Mouse (Mus musculus): Measurements from ENCODE around the gene Etnk1. TPM values are rescaled to one million over a fixed set of nuclear protein-coding genes. Genes with fewer than 3 reads are reported as not detected.

The Etnk1 gene
- polyA plus RNA-seq, 1 experiment from 2014 or later: 17.5 TPM

- H3K36me3 ChIP-seq: no peaks in the 10 kb centered on the region
- 70% methylated on average over 9 of the region's 9 CpGs for WGBS (ENCODE audit: insufficient replicate concordance)
- peaks cover 31% of the 10 kb centered on the region for H3K4me1 ChIP-seq
- no peaks in the 10 kb centered on the region for H3K9me3 ChIP-seq (replicated peaks)
- ATAC-seq: peak; percentile 52
- no peaks in the 10 kb centered on the region for H3K27me3 ChIP-seq (replicated peaks)
- peak overlapping the region; percentile 40; the same call in 1 of the 2 replicates for H3K27ac ChIP-seq
- no peak overlapping the region for H3K4me3 ChIP-seq
- H3K9ac ChIP-seq: no peak overlapping the region
- H3K4me2 ChIP-seq: no peak overlapping the region
Observed at GRCm38 (mm10) chr6:143152321-143152827, 14.6 kb upstream of the Etnk1 start.

- Histone ChIP-seq H3K9ac (no peak overlapping the region), H3K27me3 (replicated peaks) (no peaks in the 10 kb centered on the region), H3K36me3 (no peaks in the 10 kb centered on the region), H3K4me1 (peaks cover 31% of the 10 kb centered on the region), H3K27ac (no peak overlapping the region), H3K4me3 (no peak overlapping the region), H3K9me3 (replicated peaks) (no peaks in the 10 kb centered on the region), H3K4me2 (no peak overlapping the region)
- no peak for ATAC-seq
- WGBS (ENCODE audit: insufficient replicate concordance): 50% methylated on average over 2 of the region's 2 CpGs
Observed at GRCm38 (mm10) chr6:143153160-143153559, 13.9 kb upstream of the Etnk1 start.

GRCm38 (mm10) chr6:143153751-143154494 is 13.1 kb upstream of the Etnk1 start:
- H3K9ac ChIP-seq: no peak overlapping the region
- H3K4me3 ChIP-seq: no peak overlapping the region
- no peaks in the 10 kb centered on the region for H3K27me3 ChIP-seq (replicated peaks)
- peaks cover 29% of the 10 kb centered on the region for H3K4me1 ChIP-seq
- no peaks in the 10 kb centered on the region for H3K9me3 ChIP-seq (replicated peaks)
- H3K36me3 ChIP-seq: no peaks in the 10 kb centered on the region
- H3K27ac ChIP-seq: no peak overlapping the region
- peak; percentile 11; the same call in 1 of the 2 replicates for ATAC-seq
- 60% methylated on average over 10 of the region's 10 CpGs for WGBS (ENCODE audit: insufficient replicate concordance)
- H3K4me2 ChIP-seq: no peak overlapping the region

GRCm38 (mm10) chr6:143154885-143155284 is 12.1 kb upstream of the Etnk1 start:
- H3K9ac ChIP-seq: no peak overlapping the region
- 73% methylated on average over 13 of the region's 13 CpGs for WGBS (ENCODE audit: insufficient replicate concordance)
- no peaks in the 10 kb centered on the region for H3K9me3 ChIP-seq (replicated peaks)
- no peak overlapping the region for H3K4me2 ChIP-seq
- no peak overlapping the region for H3K27ac ChIP-seq
- ATAC-seq: no peak
- H3K4me3 ChIP-seq: no peak overlapping the region
- no peaks in the 10 kb centered on the region for H3K27me3 ChIP-seq (replicated peaks)
- H3K36me3 ChIP-seq: no peaks in the 10 kb centered on the region
- peaks cover 24% of the 10 kb centered on the region for H3K4me1 ChIP-seq

DNA sequence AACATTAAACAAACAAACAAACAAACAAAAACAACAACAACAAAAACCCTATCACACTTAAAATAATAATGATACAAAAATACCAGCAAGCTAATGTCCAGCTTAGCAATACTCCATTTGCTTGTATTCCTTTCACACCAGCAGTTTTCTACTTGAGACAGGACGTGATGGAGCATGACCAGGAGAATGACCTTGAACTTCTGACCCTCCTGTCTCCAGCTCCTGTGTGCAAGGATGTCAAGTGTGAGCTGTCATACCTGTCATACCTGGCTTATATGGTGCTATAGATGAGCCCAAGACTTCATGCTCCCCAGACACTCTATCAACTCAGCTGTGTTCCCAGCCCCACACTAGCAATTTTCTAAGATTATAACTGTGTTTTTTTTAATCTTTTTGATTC is 11.0 kb upstream of the Etnk1 start:
- WGBS (ENCODE audit: insufficient replicate concordance): 63% methylated on average over 1 of the region's 1 CpGs
- peaks cover 16% of the 10 kb centered on the region; the same call in 1 of the 2 replicates for H3K4me1 ChIP-seq
- H3K27ac ChIP-seq: no peak overlapping the region
- H3K9ac ChIP-seq: no peak overlapping the region
- no peak overlapping the region for H3K4me2 ChIP-seq
- H3K27me3 ChIP-seq (replicated peaks): no peaks in the 10 kb centered on the region
- ATAC-seq: no peak
- no peaks in the 10 kb centered on the region for H3K9me3 ChIP-seq (replicated peaks)
- H3K4me3 ChIP-seq: no peak overlapping the region
- H3K36me3 ChIP-seq: no peaks in the 10 kb centered on the region

DNA sequence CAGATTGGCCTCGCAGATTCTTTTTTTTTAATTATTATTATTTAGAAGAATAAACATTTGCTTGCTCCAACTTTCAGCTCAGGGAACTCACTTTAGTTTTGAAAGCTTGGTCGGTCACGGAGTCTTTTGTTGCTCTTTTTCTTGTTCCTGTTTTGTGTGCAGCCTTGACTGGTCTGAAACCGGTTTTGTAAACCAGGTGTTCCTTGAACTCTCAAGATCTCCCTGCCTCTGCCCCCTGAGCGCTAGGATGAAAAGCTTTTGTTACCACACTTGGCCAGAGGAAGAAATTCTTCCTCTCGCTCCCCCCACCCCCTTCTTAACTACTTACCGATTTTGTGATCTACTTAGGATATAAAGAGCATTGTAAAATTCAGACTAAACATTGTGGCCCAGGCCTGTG is 10.3 kb upstream of the Etnk1 start:
- H3K9me3 ChIP-seq (replicated peaks): no peaks in the 10 kb centered on the region
- H3K27me3 ChIP-seq (replicated peaks): no peaks in the 10 kb centered on the region
- 63% methylated on average over 7 of the region's 7 CpGs for WGBS (ENCODE audit: insufficient replicate concordance)
- H3K27ac ChIP-seq: no peak overlapping the region
- H3K4me2 ChIP-seq: no peak overlapping the region
- H3K4me1 ChIP-seq: peaks cover 11% of the 10 kb centered on the region; the same call in 1 of the 2 replicates
- no peak for ATAC-seq
- H3K36me3 ChIP-seq: no peaks in the 10 kb centered on the region
- H3K4me3 ChIP-seq: no peak overlapping the region
- H3K9ac ChIP-seq: no peak overlapping the region

- H3K36me3 ChIP-seq: no peaks in the 10 kb centered on the region
- H3K9me3 ChIP-seq (replicated peaks): no peaks in the 10 kb centered on the region
- 73% methylated on average over 8 of the region's 8 CpGs for WGBS (ENCODE audit: insufficient replicate concordance)
- H3K27ac ChIP-seq: no peak overlapping the region
- no peak overlapping the region for H3K4me2 ChIP-seq
- no peak overlapping the region for H3K9ac ChIP-seq
- H3K4me1 ChIP-seq: peaks cover 11% of the 10 kb centered on the region; the same call in 1 of the 2 replicates
- H3K27me3 ChIP-seq (replicated peaks): no peaks in the 10 kb centered on the region
- H3K4me3 ChIP-seq: no peak overlapping the region
- ATAC-seq: no peak
Observed at GRCm38 (mm10) chr6:143157401-143157800, 9.6 kb upstream of the Etnk1 start.

GRCm38 (mm10) chr6:143160572-143161231 is 6.3 kb upstream of the Etnk1 start:
- WGBS (ENCODE audit: insufficient replicate concordance): 83% methylated on average over 6 of the region's 6 CpGs
- peaks cover 16% of the 10 kb centered on the region for H3K4me1 ChIP-seq
- no peaks in the 10 kb centered on the region for H3K27me3 ChIP-seq (replicated peaks)
- no peak overlapping the region for H3K4me2 ChIP-seq
- no peak overlapping the region for H3K4me3 ChIP-seq
- no peaks in the 10 kb centered on the region for H3K9me3 ChIP-seq (replicated peaks)
- ATAC-seq: no peak
- no peaks in the 10 kb centered on the region for H3K36me3 ChIP-seq
- no peak overlapping the region for H3K9ac ChIP-seq
- no peak overlapping the region for H3K27ac ChIP-seq

- H3K27me3 ChIP-seq (replicated peaks): no peaks in the 10 kb centered on the region
Observed at GRCm38 (mm10) chr6:143162161-143162877, 4.7 kb upstream of the Etnk1 start.

DNA sequence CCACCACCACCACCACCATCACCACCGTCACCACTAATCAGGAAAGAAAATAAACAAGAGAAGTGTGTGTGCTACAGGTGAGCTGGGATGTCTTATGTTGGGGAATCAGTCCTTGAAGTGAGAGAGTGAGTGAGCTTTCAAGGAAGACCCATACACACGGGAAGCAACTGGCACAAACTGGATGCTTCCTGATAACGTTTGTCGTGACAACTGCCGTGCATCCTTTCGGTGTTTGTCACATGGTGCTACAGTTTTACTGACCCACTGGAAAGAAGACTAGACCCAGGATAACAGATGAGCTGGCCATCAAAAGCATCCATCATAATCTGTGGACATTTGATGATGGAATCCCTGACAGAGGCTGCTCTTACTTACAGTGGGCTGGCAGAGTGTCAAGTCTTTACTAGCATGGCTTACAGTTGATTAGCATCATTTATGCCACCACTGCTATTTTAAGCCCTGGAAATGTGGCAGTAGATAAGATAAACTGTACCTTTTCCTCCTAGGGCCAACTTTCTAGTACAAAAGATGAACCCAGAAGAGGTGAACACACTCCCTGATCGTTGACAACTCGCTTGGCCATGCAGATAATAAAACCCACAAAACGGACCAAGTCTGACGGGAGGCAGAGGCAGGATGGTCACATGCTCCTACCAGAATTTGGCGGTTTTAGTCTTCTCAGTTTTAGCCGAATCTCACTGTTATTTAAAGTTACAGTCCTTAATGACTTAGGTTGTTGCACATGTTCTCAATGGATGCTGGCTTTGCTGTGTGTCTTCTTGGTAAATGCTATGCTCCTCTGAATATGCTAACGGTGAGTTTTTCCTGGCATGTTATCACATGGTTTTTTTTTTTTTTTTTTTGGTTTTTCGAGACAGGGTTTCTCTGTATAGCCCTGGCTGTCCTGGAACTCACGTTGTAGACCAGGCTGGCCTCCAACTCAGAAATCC is 2.8 kb upstream of the Etnk1 start:
- H3K4me2 ChIP-seq: peak overlapping the region; percentile 28
- 23% methylated on average over 15 of the region's 15 CpGs for WGBS (ENCODE audit: insufficient replicate concordance)
- ATAC-seq: no peak
- H3K27me3 ChIP-seq (replicated peaks): no peaks in the 10 kb centered on the region
- H3K36me3 ChIP-seq: peaks cover 2% of the 10 kb centered on the region; the same call in 1 of the 2 replicates
- H3K4me3 ChIP-seq: no peak overlapping the region
- H3K9ac ChIP-seq: peak overlapping the region; percentile 0; the same call in 1 of the 2 replicates
- H3K9me3 ChIP-seq (replicated peaks): no peaks in the 10 kb centered on the region
- H3K27ac ChIP-seq: no peak overlapping the region
- peaks cover 35% of the 10 kb centered on the region for H3K4me1 ChIP-seq

More at GRCm38 (mm10) chr6:143162161-143162877, 4.7 kb upstream of the Etnk1 start:
- no peak overlapping the region for H3K4me2 ChIP-seq
- H3K27ac ChIP-seq: no peak overlapping the region
- H3K9ac ChIP-seq: no peak overlapping the region
- H3K4me3 ChIP-seq: no peak overlapping the region
- 43% methylated on average over 11 of the region's 12 CpGs for WGBS (ENCODE audit: insufficient replicate concordance)
- peaks cover 25% of the 10 kb centered on the region for H3K4me1 ChIP-seq
- H3K36me3 ChIP-seq: no peaks in the 10 kb centered on the region
- ATAC-seq: no peak
- no peaks in the 10 kb centered on the region for H3K9me3 ChIP-seq (replicated peaks)

- WGBS (ENCODE audit: insufficient replicate concordance): 62% methylated on average over 8 of the region's 8 CpGs
- ATAC-seq: no peak
- H3K36me3 ChIP-seq: peaks cover 7% of the 10 kb centered on the region; the same call in 1 of the 2 replicates
- no peak overlapping the region for H3K4me3 ChIP-seq
- no peaks in the 10 kb centered on the region for H3K9me3 ChIP-seq (replicated peaks)
- no peaks in the 10 kb centered on the region for H3K27me3 ChIP-seq (replicated peaks)
- H3K4me2 ChIP-seq: no peak overlapping the region
- peaks cover 42% of the 10 kb centered on the region for H3K4me1 ChIP-seq
- H3K27ac ChIP-seq: no peak overlapping the region
- no peak overlapping the region for H3K9ac ChIP-seq
Observed at GRCm38 (mm10) chr6:143164906-143165255, 2.1 kb upstream of the Etnk1 start.
